Comparison of ENCODE assay signal across 7 mouse cellular contexts in genomic region chr3:88939749-88940148, GRCm38 (mm10). TPM values are rescaled to one million over a fixed set of nuclear protein-coding genes. Genes with fewer than 3 reads are reported as not detected.
DNase-seq lines count a peak whose midpoint lies in the region; ATAC-seq and TF ChIP-seq lines count a peak whose summit lies in the region.

No protein-coding gene starts in this region.

- H3K4me1 ChIP-seq in E14TG2a.4 (replicated peaks; ENCODE audit: low read depth, low read length), result 0 out of 2 replicates have a peak, but pooled peaks cover 7% of the 10 kb centered on the region
- H3K4me1 ChIP-seq in hindbrain, embryonic 15.5 days (replicated peaks), result no peaks in the 10 kb centered on the region

- peak; percentile 51 for TF ChIP-seq CTCF in E14TG2a.4 (conservative IDR thresholded peaks at IDR 0.05; ENCODE audit: low read length)

- no peak overlapping the region for H3K9ac ChIP-seq in hindbrain, embryonic 15.5 days

- peak; percentile 38 for DNase-seq in kidney, postnatal 14 days
- DNase-seq in kidney, postnatal 4 days, result no peak
- no peak for DNase-seq in testis, postnatal 14 days (ENCODE audit: low spot score)
- DNase-seq in gastrocnemius, postnatal 36 days, result no peak

- WGBS in hindbrain, embryonic 15.5 days, result 64% methylated on average over 3 of the region's 3 CpGs

- no peaks in the 10 kb centered on the region for H3K9me3 ChIP-seq in E14TG2a.4 (ENCODE audit: low read length)
- no peaks in the 10 kb centered on the region for H3K9me3 ChIP-seq in hindbrain, embryonic 15.5 days

- intact Hi-C loops in gastrocnemius, postnatal 36 days (cut with DNase I), result loop anchor here (5.0 kb wide), 3 partner anchors 43 to 93 kb away; no protein-coding TSS in a partner anchor

- no peak overlapping the region for H3K4me2 ChIP-seq in hindbrain, embryonic 15.5 days

- H3K27me3 ChIP-seq in E14TG2a.4 (ENCODE audit: insufficient read depth, low read length), result no peaks in the 10 kb centered on the region
- H3K27me3 ChIP-seq in hindbrain, embryonic 15.5 days, result no peaks in the 10 kb centered on the region

- no peak overlapping the region; the same call in 1 of the 2 replicates for H3K27ac ChIP-seq in hindbrain, embryonic 15.5 days (replicated peaks)

- peaks cover 87% of the 10 kb centered on the region for H3K36me3 ChIP-seq in E14TG2a.4 (ENCODE audit: insufficient read depth, low read length)
- peaks cover 27% of the 10 kb centered on the region for H3K36me3 ChIP-seq in hindbrain, embryonic 15.5 days

- H3K4me3 ChIP-seq in E14TG2a.4 (replicated peaks; ENCODE audit: low read length), result no peak overlapping the region
- H3K4me3 ChIP-seq in hindbrain, embryonic 15.5 days, result no peak overlapping the region

- ATAC-seq in activated CD4-positive, CD25-positive, alpha-beta regulatory T cell, adult 4 months, result peak; percentile 59
- 0 out of 2 replicates have a peak, but pooled peaks have one; percentile 48 for ATAC-seq in hindbrain, embryonic 15.5 days (ENCODE audit: low FRiP score, low read depth)

RNA-seq across cellular contexts. Expression of gene Ash1l, which starts 10.7 kb away (rescaled TPM):
- polyA plus RNA-seq in activated CD4-positive, CD25-positive, alpha-beta regulatory T cell, adult 4 months (2017; shearing (Covaris generic)), result 10 to 100 TPM; 32.0 to 37.4 TPM
- polyA plus RNA-seq in hindbrain, embryonic 15.5 days (2015; fragmentation: Nextera tagmentation; extraction: Ambion mirVana), result 17.5 and 19.5 TPM in 2 replicates
- total RNA-seq in gastrocnemius, postnatal 36 days (2021), result 10 to 100 TPM; 23.2 to 29.5 TPM

RNA-seq across cellular contexts. Expression of gene Dap3, which starts 11.2 kb away (rescaled TPM):
- polyA plus RNA-seq in activated CD4-positive, CD25-positive, alpha-beta regulatory T cell, adult 4 months (2017; shearing (Covaris generic)), result 100 to 1,000 TPM; 122 to 130 TPM
- polyA plus RNA-seq in hindbrain, embryonic 15.5 days (2015; fragmentation: Nextera tagmentation; extraction: Ambion mirVana), result 121 and 129 TPM in 2 replicates
- 10 to 100 TPM; 62.4 to 76.1 TPM for total RNA-seq in gastrocnemius, postnatal 36 days (2021)

RNA-seq across cellular contexts. Expression of gene Msto1, which starts 25.9 kb away (rescaled TPM):
- polyA plus RNA-seq in activated CD4-positive, CD25-positive, alpha-beta regulatory T cell, adult 4 months (2017; shearing (Covaris generic)), result 10 to 100 TPM; 23.7 to 30.8 TPM
- 47.4 and 50.6 TPM in 2 replicates for polyA plus RNA-seq in hindbrain, embryonic 15.5 days (2015; fragmentation: Nextera tagmentation; extraction: Ambion mirVana)
- 1 to 10 TPM; 7.6 to 7.9 TPM for total RNA-seq in gastrocnemius, postnatal 36 days (2021)
